Mouse (Mus musculus) ovary, adult 18-20 months (tissue): Measurements from ENCODE around the gene Csta1.

Experiments used
- DNase-seq: peaks from one replicate; pipeline ENCODE4 v3.0.0; 2022; ENCODE audit warnings: low spot score, mixed read lengths

The Csta1 gene

DNA sequence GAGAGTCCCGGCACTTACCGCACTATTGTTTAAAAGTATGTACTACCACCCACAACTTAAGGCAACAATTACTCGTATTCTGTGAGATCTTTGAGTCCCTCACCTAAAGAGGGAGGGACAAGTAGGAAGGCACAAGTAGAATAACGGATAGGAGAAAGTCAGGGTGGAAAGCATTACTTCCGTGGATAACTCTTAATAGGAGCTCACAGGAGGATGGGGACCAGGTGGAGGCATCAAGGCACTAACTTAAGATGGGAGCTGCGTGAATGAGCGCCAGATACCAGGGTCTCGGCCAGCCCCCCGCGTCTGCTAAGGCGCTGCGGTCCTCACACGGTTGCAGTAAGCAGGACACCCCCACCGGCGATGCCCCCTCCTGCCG is 60.0 kb downstream of the Csta1 start:
- no peak for DNase-seq
